Mouse (Mus musculus) bone marrow, adult 2 months (tissue): ENCODE results near the gene Igsf6. TPM values are rescaled to one million over a fixed set of nuclear protein-coding genes. Genes with fewer than 3 reads are reported as not detected.
A peak's percentile ranks its signal among the peaks of the same experiment; 100 is the strongest.
"Not testable (repeated sequence)": the region's sequence is repeated elsewhere in the genome, so short reads cannot be mapped to it uniquely, and the experiment has no call there.

Experiments used
- H3K27ac ChIP-seq: fragments of 200-500 bp; 2 replicates; pipeline ENCODE4 v1.5.1; 2012; ENCODE audit warnings: low read depth, mild to moderate bottlenecking, control low read depth, inconsistent platforms, low read length; ENCODE audit not compliant: control insufficient read depth, poor library complexity, insufficient read depth
- H3K4me1 ChIP-seq: fragments of 200-500 bp; 2 replicates; pipeline ENCODE4 v1.6.1; 2011; ENCODE audit warnings: low read length; ENCODE audit not compliant: control insufficient read depth, insufficient read depth
- H3K4me3 ChIP-seq: fragments of 200-500 bp; replicated peaks from 2 replicates; pipeline ENCODE3; 2011; ENCODE audit warnings: mild to moderate bottlenecking, low read depth, low read length, control low read depth; ENCODE audit not compliant: control insufficient read depth
- CTCF ChIP-seq: fragments of 200-500 bp; IDR thresholded peaks from 2 replicates; pipeline ENCODE4 v1.5.1; 2011; ENCODE audit warnings: low read length, control low read depth; ENCODE audit not compliant: control insufficient read depth, insufficient read depth
- POLR2A ChIP-seq: fragments of 200-500 bp; IDR thresholded peaks from 2 replicates; pipeline ENCODE4 v1.6.1; 2011; ENCODE audit warnings: low read depth, mild to moderate bottlenecking, control low read depth, low read length, borderline replicate concordance; ENCODE audit not compliant: control insufficient read depth
- WGBS: fragments of 180-500 bp; shearing (Covaris S2); methylation state at CpG from one replicate; pipeline ENCODE4 v1.1.7; 2018; 5-methylcytosine and 5-hydroxymethylcytosine counted together
- polyA plus RNA-seq: library from polyadenylated mRNA; stranded (reverse); fragments of >200 nt; gene quantifications from 2 replicates; pipeline ENCODE4 v1.2.4, GENCODE M21; 2011; ENCODE audit warnings: low replicate concordance; ENCODE audit not compliant: missing spikeins, insufficient read depth, insufficient read length

The Igsf6 gene
- polyA plus RNA-seq, 1 experiment: 51.1 TPM

- 69% methylated on average over 3 of the region's 3 CpGs for WGBS
- H3K4me1 ChIP-seq: no peaks in the 10 kb centered on the region; the same call in 1 of the 2 replicates
- H3K4me3 ChIP-seq: no peak overlapping the region
- TF ChIP-seq POLR2A (no peak), CTCF (no peak)
- H3K27ac ChIP-seq: peak overlapping the region; percentile 35; the same call in 1 of the 2 replicates
Measured at GRCm38 (mm10) chr7:121043004-121043403, 31.4 kb downstream of the Igsf6 start.

GRCm38 (mm10) chr7:121041989-121042388, 32.4 kb downstream of the Igsf6 start:
- no peaks in the 10 kb centered on the region; the same call in 1 of the 2 replicates for H3K4me1 ChIP-seq
- H3K27ac ChIP-seq: no peak overlapping the region
- WGBS: 59% methylated on average over 1 of the region's 1 CpGs
- no peak overlapping the region for H3K4me3 ChIP-seq
- no peak for TF ChIP-seq POLR2A
- no peak for TF ChIP-seq CTCF

GRCm38 (mm10) chr7:121040595-121040994, 33.8 kb downstream of the Igsf6 start:
- 51% methylated on average over 4 of the region's 4 CpGs for WGBS
- TF ChIP-seq POLR2A (no peak), CTCF (no peak)
- no peak overlapping the region for H3K27ac ChIP-seq
- no peak overlapping the region for H3K4me3 ChIP-seq
- H3K4me1 ChIP-seq: no peaks in the 10 kb centered on the region; the same call in 1 of the 2 replicates

GRCm38 (mm10) chr7:121035161-121035721, 39.1 kb downstream of the Igsf6 start:
- H3K4me3 ChIP-seq: peak overlapping the region; percentile 79
- under 1% methylated on average over 24 of the region's 24 CpGs for WGBS
- no peaks in the 10 kb centered on the region; the same call in 1 of the 2 replicates for H3K4me1 ChIP-seq
- H3K27ac ChIP-seq: peak overlapping the region; percentile 91
- TF ChIP-seq CTCF: no peak
- TF ChIP-seq POLR2A: no peak

- TF ChIP-seq POLR2A: no peak
- no peak for TF ChIP-seq CTCF
- H3K4me3 ChIP-seq: peak overlapping the region; percentile 79
- H3K27ac ChIP-seq: peak overlapping the region; percentile 91
- H3K4me1 ChIP-seq: no peaks in the 10 kb centered on the region; the same call in 1 of the 2 replicates
- under 1% methylated on average over 63 of the region's 63 CpGs for WGBS
Measured at GRCm38 (mm10) chr7:121034701-121035141, 39.7 kb downstream of the Igsf6 start.

GRCm38 (mm10) chr7:121033856-121034652, 40.3 kb downstream of the Igsf6 start, which contains the start of gene Mettl9:
Gene Mettl9 (plus strand): TSS chr7:121034445.
- peak; percentile 83 for TF ChIP-seq POLR2A
- no peak for TF ChIP-seq CTCF
- 5% methylated on average over 36 of the region's 43 CpGs for WGBS
- Histone ChIP-seq H3K27ac (peak within 1 kb of the TSS; percentile 91), H3K4me3 (peak within 1 kb of the TSS; percentile 79), H3K4me1 (no peaks in the 10 kb centered on the region; the same call in 1 of the 2 replicates)

- H3K27ac ChIP-seq, H3K4me3 ChIP-seq, H3K4me1 ChIP-seq: not testable (repeated sequence)
Measured at GRCm38 (mm10) chr7:121029947-121030346, 44.4 kb downstream of the Igsf6 start.

GRCm38 (mm10) chr7:121026300-121026699, 48.1 kb downstream of the Igsf6 start:
- Histone ChIP-seq H3K27ac (no peak overlapping the region), H3K4me1 (peaks cover 3% of the 10 kb centered on the region; the same call in 1 of the 2 replicates), H3K4me3 (no peak overlapping the region)
- no peak for TF ChIP-seq POLR2A
- no peak for TF ChIP-seq CTCF
- 53% methylated on average over 3 of the region's 3 CpGs for WGBS
